Mouse (Mus musculus) heart, postnatal 25 days (tissue): Measurements from ENCODE around the gene Phykpl. TPM values are rescaled to one million over a fixed set of nuclear protein-coding genes. Genes with fewer than 3 reads are reported as not detected.
"Not testable (repeated sequence)": the region's sequence is repeated elsewhere in the genome, so short reads cannot be mapped to it uniquely, and the experiment has no call there.

Experiments used
- DNase-seq: peaks from one replicate; pipeline ENCODE4 v3.0.0; 2022; ENCODE audit warnings: low spot score
- intact Hi-C: fragments of 180-260 bp; cut with DNase I; formaldehyde crosslinking; loops from one replicate; pipeline ENCODE4 v1.15.1; 2025
- total RNA-seq, 2 experiments: library from RNA; stranded (reverse); gene quantifications; 2 replicates each; pipeline ENCODE4 v1.2.3; 2021

The Phykpl gene
- total RNA-seq, 2 experiments from 2014 or later, result 10.6 to 11.2 TPM

DNA sequence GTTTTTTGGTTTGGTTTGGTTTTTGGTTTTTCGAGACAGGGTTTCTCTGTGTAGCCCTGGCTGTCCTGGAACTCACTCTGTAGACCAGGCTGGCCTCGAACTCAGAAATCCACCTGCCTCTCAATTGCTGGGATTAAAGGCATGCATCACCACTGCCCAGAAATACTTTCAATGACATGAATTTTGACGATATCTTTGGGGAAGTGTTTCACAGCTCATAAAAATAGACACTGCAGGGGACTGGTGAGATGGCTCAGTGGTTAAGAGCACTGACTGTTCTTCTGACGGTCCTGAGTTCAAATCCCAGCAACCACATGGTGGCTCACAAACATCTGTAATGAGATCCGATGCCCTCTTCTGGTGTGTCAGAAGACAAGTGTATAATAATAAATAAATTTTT lies 25.4 kb downstream of the Phykpl start:
- DNase-seq, intact Hi-C loops: not testable (repeated sequence)

DNA sequence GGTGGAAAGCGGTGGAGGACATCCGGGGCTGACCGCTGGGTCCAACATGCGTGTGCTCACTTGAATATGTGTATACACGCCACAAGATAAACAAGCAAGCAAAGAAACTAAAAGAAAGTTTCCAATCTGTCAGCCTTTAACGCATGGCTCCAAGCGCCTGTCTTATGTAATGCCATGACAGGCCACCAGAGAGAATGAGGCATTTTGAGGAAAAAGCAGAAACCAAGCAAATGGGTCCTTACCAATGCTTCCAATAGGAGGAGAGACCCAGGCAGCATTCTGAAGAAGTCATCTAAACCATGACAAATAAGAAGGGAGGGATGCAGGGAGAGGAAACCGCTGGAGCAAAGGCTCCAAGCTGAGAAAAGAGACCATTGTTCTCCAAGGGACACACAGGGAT lies 29.7 kb downstream of the Phykpl start:
- intact Hi-C loops, result no loop called here

DNA sequence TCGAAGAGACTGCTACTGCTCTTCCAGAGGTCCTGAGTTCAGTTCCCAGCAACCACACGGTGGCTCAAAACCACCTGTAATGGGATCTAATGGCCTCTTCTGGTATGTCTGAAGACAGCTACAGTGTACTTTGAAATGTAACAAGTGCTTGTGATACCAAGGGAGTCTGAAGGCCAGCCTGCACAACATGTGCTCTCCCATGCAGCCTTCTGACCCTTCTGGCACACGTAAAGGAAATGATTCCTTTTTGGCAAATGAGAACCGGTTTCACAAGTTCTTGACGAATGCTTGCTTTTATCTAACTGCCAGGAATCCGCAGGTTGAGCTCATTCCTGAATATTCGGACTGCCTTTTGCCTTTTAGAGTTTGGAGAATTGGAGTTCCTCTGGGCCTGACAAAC lies 30.6 kb downstream of the Phykpl start:
- no peak for DNase-seq
- intact Hi-C loops, result no loop called here

More for the DNA sequence above, 29.7 kb downstream of the Phykpl start:
- no peak for DNase-seq

DNA sequence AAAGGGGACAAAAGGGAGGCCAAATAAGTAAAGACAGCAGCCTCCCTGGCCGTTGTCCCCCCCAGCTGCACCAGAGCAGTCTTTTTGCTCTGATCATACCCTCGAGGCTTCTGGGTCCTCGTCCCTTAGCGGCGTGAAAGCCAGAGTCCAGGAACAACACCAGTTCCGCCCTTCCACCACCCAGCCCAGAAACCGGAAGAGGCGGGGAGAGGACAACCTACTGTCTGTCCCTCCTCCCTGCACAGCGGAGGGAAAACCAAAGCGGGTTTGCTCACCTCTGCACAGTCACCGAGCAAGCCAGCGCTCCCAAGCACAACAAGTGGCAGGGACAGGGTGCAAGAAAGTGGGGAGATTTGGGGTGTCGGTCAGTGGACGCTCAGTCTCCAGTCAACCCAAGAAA lies 31.0 kb downstream of the Phykpl start:
- intact Hi-C loops, result no loop called here
- peak; percentile 55 for DNase-seq

DNA sequence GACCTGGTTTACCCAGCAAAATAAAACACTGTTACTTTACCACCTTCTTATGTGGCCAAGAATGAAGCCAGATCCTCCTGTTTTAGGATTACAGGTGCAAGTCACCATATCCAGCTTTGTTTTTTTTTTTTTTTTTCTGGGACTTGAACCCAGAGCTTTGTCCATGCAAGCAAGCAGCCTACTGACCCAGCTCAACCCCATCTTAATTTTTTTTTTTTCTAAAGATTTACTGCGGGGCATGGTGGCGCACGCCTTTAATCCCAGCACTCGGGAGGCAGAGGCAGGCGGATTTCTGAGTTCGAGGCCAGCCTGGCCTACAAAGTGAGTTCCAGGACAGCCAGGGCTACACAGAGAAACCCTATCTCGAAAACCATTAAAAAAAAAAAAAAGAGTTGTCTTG lies 31.6 kb downstream of the Phykpl start:
- DNase-seq, intact Hi-C loops: not testable (repeated sequence)

DNA sequence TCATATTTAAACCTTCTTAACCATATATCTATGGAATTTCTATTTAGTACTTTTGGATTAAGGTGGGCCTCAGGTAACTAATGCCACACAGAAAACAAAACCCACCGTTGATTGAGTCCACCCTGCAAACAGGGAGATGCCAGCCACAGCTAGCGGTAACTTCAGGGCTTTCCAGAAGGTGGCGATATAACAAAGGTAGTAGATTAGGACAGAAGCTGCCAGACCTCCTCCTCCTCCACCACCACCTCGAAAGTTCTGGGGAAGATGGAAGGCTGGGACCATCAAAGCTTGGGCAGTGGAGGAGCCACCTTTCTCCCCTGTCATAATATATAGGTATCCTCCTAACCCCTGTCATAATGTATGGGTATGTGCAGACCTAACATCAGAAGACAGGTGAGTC lies 33.1 kb downstream of the Phykpl start:
- intact Hi-C loops, result loop anchor here (1.0 to 2.0 kb wide), 2 partner anchors 33 to 64 kb away; partner anchors contain the start of genes D930048N14Rik and N4bp3
- no peak for DNase-seq

DNA sequence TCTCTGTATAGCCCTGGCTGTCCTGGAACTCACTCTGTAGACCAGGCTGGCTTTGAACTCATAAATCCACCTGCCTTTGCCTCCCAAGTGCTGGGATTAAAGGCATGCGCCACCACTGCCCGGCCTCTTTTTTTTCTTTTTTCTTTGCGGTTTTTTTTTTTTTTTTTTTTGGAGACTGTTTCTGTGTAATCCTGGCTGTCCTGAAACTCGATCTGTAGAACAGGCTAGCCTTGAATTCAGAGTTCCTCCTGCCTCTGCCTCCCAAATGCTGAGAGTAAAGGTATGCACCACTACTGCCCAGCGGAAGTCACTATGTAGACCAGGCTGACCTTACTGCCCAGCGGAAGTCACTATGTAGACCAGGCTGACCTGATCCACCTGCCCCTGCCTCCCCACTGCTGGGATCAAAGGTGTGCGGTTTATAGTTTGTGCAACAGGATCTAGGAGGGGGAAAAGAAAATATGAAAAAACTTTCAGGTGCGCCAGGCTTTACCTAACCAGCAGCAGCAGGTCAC lies 34.4 kb downstream of the Phykpl start:
- DNase-seq, result no peak
- intact Hi-C loops, result loop anchor here (2.0 kb wide), 1 partner anchor 32 kb away; the partner anchor contains the start of genes D930048N14Rik and N4bp3

DNA sequence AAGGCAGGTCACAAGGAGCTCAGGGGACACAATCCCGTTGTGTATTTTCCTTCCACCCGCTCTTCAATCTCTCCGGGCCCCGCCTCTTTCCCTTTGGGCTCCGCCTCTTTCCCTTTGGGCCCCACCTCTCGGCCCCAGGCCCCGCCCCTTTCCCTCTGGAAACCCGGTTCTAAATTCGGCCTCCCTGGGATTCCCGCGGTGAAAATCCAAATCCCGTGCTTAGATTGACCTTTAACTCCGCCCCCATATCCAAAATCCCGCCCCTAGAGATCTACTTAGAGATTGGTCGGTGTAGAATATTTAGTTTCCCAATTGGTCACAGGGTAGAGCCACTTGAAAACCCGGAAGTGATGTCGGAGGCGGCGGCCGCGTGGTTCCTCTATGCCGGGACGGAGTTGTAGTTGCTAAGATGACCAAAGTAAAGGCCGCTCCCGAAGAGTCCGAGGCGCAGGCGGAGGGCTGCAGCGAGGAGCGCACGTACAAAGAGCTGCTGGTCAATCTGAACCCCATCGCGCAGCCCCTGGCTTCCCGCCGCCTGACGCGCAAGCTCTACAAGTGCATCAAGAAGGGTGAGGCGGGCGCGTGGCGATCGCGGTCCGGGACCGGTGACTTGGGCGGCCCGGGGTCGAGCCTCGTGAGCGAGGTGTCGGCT lies 35.0 kb downstream of the Phykpl start, which contains the start of gene Nhp2:
Nhp2 (plus strand) TSS at position 327 of the 652 bp plus-strand sequence.
- peak; percentile 91 for DNase-seq
- intact Hi-C loops, result loop anchor here (2.0 to 10.0 kb wide), 2 partner anchors 31 to 385 kb away; partner anchors contain the start of genes Cdkl3, D930048N14Rik, N4bp3 and Ube2b

DNA sequence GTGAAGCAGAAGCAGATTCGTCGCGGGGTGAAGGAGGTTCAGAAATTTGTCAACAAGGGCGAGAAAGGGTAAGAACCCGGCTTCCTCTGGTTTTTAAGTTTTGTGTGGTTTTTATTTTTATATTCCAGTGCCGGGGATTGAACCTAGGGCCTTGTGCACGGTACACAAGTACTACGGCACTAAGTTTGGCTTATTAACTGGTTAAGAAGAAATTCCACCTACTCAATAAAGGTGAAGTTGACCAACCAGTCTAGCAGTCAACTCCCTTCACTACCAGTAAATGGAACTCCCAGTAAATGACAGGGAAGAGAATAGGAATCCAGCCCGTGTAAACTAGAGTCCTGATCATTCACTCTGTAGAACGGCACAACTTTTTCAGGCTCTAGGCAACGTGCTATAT lies 35.5 kb downstream of the Phykpl start:
- intact Hi-C loops, result loop anchor here (10.0 kb wide), 1 partner anchor 385 kb away; the partner anchor contains the start of genes Cdkl3 and Ube2b
- no peak for DNase-seq

DNA sequence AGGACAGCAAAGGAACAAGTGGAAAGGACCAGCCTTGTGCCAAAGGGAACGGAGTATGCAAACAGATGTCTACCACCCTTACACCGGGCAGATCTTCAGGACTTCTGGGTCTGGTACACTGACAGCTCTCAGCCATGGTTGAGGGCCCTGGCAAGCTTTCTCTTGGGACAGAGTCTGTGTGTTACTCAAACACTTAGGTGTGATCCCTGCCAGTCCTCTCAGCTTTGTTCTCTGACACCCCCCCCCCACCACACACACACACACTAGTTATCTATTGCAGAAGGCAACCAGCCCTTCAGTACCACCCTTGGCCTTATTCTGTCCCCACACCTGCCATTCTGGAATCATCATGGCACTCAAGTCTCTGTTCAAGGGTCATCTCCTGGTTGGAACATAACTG lies 37.2 kb downstream of the Phykpl start:
- intact Hi-C loops, result loop anchor here (10.0 kb wide), 1 partner anchor 383 kb away; the partner anchor contains the start of genes Cdkl3 and Ube2b

DNA sequence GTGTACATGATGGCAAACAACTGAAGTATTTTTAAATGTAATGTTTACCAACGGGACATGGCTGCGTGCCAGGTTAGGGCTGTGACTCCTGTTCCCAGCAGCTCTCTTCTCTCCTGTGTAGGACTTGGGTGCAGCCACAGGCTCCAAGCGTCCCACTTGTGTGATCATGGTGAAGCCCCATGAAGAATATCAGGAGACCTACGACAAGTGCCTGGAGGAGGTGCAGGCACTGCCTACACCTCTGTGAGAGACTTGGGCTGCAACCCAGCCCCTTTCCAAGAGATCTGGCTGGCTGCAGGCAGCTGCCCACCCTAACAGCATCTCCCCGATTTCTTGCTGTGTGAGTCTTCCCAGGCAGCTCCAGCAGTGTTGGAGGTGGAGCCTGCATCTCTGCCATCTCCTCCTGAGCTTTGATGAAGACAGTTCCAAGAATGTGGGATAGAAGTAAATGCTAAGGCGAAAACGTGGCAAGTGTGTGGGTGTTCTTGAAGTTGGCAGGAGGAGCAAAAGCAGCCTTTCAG lies 38.5 kb downstream of the Phykpl start:
- intact Hi-C loops, result loop anchor here (10.0 kb wide), 1 partner anchor 382 kb away; the partner anchor contains the start of genes Cdkl3 and Ube2b
- no peak for DNase-seq

More for the DNA sequence above, 37.2 kb downstream of the Phykpl start:
- DNase-seq, result no peak

DNA sequence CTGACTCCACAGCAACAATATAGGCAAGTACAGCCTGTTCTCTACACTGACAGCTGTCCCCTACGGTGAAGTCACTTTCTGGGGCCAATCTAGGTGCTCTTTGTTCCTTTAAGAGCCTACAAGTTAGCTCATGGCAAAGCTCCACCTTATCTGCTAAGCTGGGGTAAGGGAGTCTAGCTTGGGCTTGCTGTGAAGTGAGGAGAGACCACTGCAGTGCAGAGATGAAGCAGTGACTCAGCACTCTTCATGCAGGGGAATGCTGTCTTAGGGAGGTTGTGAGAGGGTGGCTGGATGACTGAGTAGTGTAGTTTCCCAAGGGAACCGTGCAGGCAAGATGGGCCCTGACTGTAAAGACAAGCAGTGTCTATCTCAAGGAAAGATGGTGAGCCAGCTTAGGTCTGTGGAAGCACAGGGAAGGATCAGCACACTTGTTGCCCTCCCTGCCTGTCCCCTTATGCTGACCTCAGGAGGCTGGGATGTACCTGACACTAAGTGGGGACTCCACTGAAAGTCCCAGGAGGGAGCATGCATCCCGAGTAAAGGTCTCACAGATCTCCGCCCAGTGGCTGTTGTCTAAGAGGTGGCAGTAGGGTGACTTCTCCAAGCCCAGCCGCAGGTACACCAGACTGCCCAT lies 40.7 kb downstream of the Phykpl start:
- intact Hi-C loops, result loop anchor here (10.0 kb wide), 1 partner anchor 379 kb away; the partner anchor contains the start of genes Cdkl3 and Ube2b
- no peak for DNase-seq

DNA sequence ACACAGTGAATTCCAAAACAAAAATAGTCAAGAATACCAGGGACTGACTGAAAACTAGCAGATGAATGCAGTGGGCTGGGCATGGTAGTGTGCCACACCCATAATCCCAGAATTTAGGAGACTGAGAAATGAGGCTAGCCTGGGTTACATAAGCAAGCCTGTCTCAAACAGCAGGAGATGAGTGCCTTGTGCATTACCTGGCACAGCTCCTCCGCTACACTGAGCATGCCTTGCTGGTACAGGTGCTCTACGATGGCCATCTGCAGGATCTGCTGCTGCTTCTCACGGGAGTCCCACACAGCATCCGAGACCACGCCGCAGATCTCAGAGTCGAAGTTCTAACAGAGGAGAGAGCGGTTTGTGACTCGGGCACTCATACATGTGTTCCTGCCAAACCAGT lies 42.9 kb downstream of the Phykpl start:
- intact Hi-C loops, result loop anchor here (10.0 kb wide), 1 partner anchor 377 kb away; the partner anchor contains the start of genes Cdkl3 and Ube2b

DNA sequence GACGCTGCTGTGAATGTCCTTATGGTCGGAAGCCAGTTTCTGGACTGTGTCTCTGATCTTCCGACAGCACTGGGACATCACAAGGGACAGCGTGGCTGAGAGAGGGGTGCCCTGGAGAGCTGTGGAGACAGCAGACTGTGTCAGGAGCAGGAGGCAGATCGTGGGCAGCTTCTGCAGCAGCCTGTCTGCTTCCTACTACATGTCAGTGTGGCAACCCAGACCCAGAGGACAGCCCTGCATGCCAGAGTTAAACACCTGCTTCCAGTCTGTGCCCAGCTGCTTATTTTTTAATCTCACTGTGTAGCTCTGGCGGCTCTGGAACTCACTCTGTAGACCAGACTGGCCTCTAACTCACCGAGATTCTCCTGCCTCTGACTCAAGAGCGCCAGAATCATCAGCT lies 43.4 kb downstream of the Phykpl start:
- no peak for DNase-seq
- intact Hi-C loops, result loop anchor here (10.0 kb wide), 1 partner anchor 377 kb away; the partner anchor contains the start of genes Cdkl3 and Ube2b

More for the DNA sequence above, 42.9 kb downstream of the Phykpl start:
- DNase-seq, result no peak

DNA sequence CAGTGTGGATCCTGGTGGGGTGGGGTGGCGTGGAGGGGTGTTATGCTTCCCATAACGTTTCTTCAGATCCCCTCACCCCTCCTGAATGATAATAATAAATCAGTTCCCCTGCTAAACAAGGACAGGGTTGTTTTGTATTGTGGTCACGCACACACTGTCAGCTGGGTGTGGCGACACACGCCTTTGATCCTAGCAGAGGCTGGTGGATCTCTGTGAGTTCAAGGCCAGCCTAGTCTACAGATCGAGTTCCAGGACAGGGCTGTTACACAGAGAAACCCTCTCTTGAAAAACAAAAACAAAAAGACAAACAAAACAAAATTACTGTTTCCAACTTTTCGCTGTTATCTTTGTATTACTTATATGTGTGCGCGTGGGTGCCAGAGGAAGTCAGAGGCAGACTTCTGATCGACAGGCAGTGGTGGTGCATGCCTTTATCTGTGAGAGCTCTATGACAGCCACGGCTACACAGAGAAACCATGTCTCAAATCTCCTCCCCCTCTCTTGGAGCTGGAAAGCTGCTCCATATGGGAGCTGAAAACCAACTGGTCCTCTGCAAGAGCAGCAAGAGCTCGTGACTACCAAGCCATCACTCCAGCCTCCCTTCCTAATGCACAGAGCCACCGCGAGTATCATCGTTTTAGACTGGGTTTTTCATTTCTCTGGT lies 45.2 kb downstream of the Phykpl start:
- intact Hi-C loops, result loop anchor here (10.0 kb wide), 1 partner anchor 375 kb away; the partner anchor contains the start of genes Cdkl3 and Ube2b
- no peak for DNase-seq

DNA sequence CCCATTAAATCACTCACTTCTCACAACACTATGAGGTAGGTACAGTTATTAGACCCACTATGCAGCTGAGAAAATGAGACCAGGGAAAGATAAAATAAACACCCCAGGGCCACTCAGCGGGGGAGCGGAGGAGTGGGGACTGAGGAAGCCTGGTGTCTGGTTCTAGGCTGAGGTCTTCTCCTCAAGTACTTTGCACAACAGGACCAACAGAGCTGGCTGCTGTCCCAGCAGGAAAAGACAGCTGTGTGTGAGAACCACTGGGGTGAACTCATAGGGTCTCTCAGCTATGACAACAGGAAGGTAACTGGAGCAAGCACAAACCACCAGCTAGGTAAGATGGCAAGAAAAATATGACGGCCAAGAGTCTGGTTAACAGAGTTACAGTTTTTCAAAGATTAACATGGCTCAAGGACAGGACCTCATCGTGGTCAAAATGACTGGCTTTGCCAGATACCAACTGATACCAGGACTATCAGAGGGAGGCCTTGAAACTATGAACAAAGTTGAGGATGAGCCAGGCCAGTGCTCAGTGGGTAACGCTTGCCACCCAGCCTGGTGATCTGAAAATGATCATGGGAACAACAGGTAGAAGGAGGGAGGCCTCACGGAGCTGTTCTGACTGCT lies 47.7 kb downstream of the Phykpl start:
- no peak for DNase-seq
- intact Hi-C loops, result no loop called here

DNA sequence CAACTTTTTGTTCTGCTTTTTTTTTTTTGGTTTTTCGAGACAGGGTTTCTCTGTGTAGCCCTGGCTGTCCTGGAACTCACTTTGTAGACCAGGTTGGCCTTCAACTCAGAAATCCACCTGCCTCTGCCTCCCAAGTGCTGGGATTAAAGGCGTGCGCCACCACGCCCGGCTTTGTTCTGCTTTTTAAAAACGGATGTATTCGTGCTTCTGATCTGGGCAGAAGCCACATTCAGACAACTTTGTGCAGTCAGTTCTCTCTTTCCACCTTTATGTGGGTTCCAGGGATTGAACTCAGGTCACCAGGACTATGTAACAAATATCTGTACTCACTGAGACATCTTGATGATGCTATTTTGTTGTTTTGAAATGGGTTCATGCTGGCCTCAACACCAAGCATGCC lies 48.6 kb downstream of the Phykpl start:
- intact Hi-C loops, DNase-seq: not testable (repeated sequence)

DNA sequence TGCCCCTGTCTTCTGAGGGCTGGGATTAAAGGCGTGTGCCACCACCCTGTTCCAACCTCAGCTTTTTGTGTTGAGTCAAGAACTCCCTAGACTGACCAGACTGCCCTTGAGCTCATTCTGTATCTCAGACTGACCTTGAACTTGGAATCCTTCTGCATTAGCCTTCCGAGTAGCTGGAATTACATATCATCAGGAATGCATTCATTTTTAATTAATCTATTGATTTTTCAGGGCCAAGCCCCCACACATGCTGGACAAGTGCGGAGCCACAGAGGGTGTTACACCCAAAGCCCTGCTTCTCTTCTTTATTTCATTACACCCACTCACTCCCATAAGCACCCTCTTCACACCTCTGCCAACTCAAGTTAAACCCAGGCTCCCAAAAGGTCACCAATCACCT lies 49.2 kb downstream of the Phykpl start:
- DNase-seq, result no peak
- intact Hi-C loops, result no loop called here

DNA sequence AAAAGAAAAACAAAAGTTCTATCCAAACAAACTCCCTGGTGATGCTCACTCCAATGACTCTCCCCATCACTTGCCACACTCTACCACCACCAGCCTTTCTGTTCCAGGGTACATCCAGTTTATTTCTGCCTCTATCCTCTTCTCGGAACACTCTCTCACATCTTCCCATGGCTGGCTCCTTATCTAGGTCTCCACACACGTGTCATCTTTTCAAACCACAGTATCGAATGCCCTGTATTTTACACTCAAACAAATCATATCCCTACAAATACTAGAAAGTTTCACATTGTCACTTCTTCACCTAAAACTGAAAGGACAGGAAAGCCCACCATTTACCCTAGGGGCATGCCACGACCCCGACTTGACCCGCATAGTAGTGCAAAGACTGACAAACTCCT lies 50.6 kb downstream of the Phykpl start:
- DNase-seq, result no peak
- intact Hi-C loops, result no loop called here
